Mouse (Mus musculus) cerebellum, adult 2 months (tissue): ENCODE data around the gene Fbxl17. TPM values are rescaled to one million over a fixed set of nuclear protein-coding genes. Genes with fewer than 3 reads are reported as not detected.

Source experiments
- DNase-seq, 2 experiments: peaks; one replicate each; pipeline ENCODE4 v3.0.0; 2021
- H3K27ac ChIP-seq: fragments of 200-500 bp; 2 replicates; pipeline ENCODE4 v1.5.1; 2012; ENCODE audit warnings: low read length, control low read depth, inconsistent platforms; ENCODE audit not compliant: insufficient read depth
- H3K27me3 ChIP-seq: fragments of 200-500 bp; 2 replicates; pipeline ENCODE4 v1.6.1; 2012; ENCODE audit warnings: inconsistent platforms, mild to moderate bottlenecking, low read length, moderate library complexity; ENCODE audit not compliant: control insufficient read depth, insufficient read depth
- H3K4me1 ChIP-seq: fragments of 200-500 bp; 2 replicates; pipeline ENCODE4 v1.6.1; 2011; ENCODE audit warnings: low read length; ENCODE audit not compliant: control insufficient read depth, insufficient read depth
- H3K4me3 ChIP-seq: fragments of 200-500 bp; replicated peaks from 2 replicates; pipeline ENCODE3; 2011; ENCODE audit warnings: mild to moderate bottlenecking, low read depth, low read length, control low read depth; ENCODE audit not compliant: insufficient read depth
- CTCF ChIP-seq: fragments of 200-500 bp; IDR thresholded peaks from 2 replicates; pipeline ENCODE4 v1.5.1; 2011; ENCODE audit warnings: low read depth, mild to moderate bottlenecking, control low read depth, low read length, moderate library complexity, borderline replicate concordance; ENCODE audit not compliant: insufficient read depth
- POLR2A ChIP-seq: fragments of 200-500 bp; IDR thresholded peaks from 2 replicates; pipeline ENCODE4 v1.6.1; 2011; ENCODE audit warnings: low read length, control low read depth, borderline replicate concordance; ENCODE audit not compliant: insufficient read depth
- WGBS: fragments of 180-500 bp; shearing (Covaris S2); methylation state at CpG from one replicate; pipeline ENCODE4 v1.1.7; 2018; 5-methylcytosine and 5-hydroxymethylcytosine counted together
- polyA plus RNA-seq: library from polyadenylated mRNA; depleted of rRNA; stranded (reverse); fragments of >200 nt; gene quantifications from 2 replicates; pipeline ENCODE4 v1.2.3, GENCODE M21; 2012

The Fbxl17 gene
- polyA plus RNA-seq, 1 experiment = 21.5 TPM

GRCm38 (mm10) chr17:63501091-63501490 lies 1.3 kb upstream of the Fbxl17 start:
- Histone ChIP-seq H3K27me3 (no peaks in the 10 kb centered on the region), H3K27ac (no peak overlapping the region), H3K4me3 (no peak overlapping the region), H3K4me1 (peaks cover 5% of the 10 kb centered on the region; the same call in 1 of the 2 replicates)
- DNase-seq = no peak
- WGBS = 91% methylated on average over 6 of the region's 6 CpGs
- no peak for TF ChIP-seq CTCF
- no peak for TF ChIP-seq POLR2A

- TF ChIP-seq CTCF (no peak), POLR2A (peak; percentile 50)
- Histone ChIP-seq H3K27ac (peak overlapping the region; percentile 87), H3K4me1 (peaks cover 8% of the 10 kb centered on the region; the same call in 1 of the 2 replicates), H3K4me3 (peak overlapping the region; percentile 83), H3K27me3 (no peaks in the 10 kb centered on the region)
- 2% methylated on average over 64 of the region's 78 CpGs for WGBS
- DNase-seq = peak; percentile 84 to 85
These were observed 478 bp upstream of the Fbxl17 start for GRCm38 (mm10) chr17:63500156-63500834.

- peak; percentile 54 to 59 for DNase-seq
- under 1% methylated on average over 77 of the region's 90 CpGs for WGBS
- no peaks in the 10 kb centered on the region for H3K27me3 ChIP-seq
- H3K4me1 ChIP-seq = peaks cover 8% of the 10 kb centered on the region; the same call in 1 of the 2 replicates
- H3K4me3 ChIP-seq = peak overlapping the region; percentile 83
- no peak for TF ChIP-seq POLR2A
- TF ChIP-seq CTCF = no peak
- H3K27ac ChIP-seq = peak overlapping the region; percentile 87
These were observed 841 bp downstream of the Fbxl17 start for GRCm38 (mm10) chr17:63498717-63499635.

GRCm38 (mm10) chr17:63498182-63498716 lies 1.6 kb downstream of the Fbxl17 start:
- Histone ChIP-seq H3K27ac (no peak overlapping the region), H3K4me3 (peak overlapping the region; percentile 51), H3K4me1 (peaks cover 8% of the 10 kb centered on the region; the same call in 1 of the 2 replicates), H3K27me3 (no peaks in the 10 kb centered on the region)
- DNase-seq = no peak
- TF ChIP-seq POLR2A (no peak), CTCF (no peak)
- 21% methylated on average over 6 of the region's 6 CpGs for WGBS

- Histone ChIP-seq H3K4me3 (no peak overlapping the region), H3K27ac (no peak overlapping the region), H3K27me3 (no peaks in the 10 kb centered on the region), H3K4me1 (peaks cover 8% of the 10 kb centered on the region; the same call in 1 of the 2 replicates)
- WGBS = 90% methylated on average over 6 of the region's 6 CpGs
- no peak for DNase-seq
- no peak for TF ChIP-seq POLR2A
- TF ChIP-seq CTCF = no peak
These were observed 2.5 kb downstream of the Fbxl17 start for GRCm38 (mm10) chr17:63497206-63497731.

GRCm38 (mm10) chr17:63496153-63496552 lies 3.7 kb downstream of the Fbxl17 start:
- Histone ChIP-seq H3K27me3 (no peaks in the 10 kb centered on the region), H3K27ac (no peak overlapping the region), H3K4me1 (peaks cover 10% of the 10 kb centered on the region; the same call in 1 of the 2 replicates), H3K4me3 (no peak overlapping the region)
- WGBS = 59% methylated on average over 5 of the region's 5 CpGs
- no peak for DNase-seq
- TF ChIP-seq POLR2A = no peak
- no peak for TF ChIP-seq CTCF

- H3K4me3 ChIP-seq = no peak overlapping the region
- H3K4me1 ChIP-seq = peaks cover 12% of the 10 kb centered on the region; the same call in 1 of the 2 replicates
- DNase-seq = no peak
- TF ChIP-seq POLR2A (no peak), CTCF (no peak)
- H3K27ac ChIP-seq = no peak overlapping the region
- WGBS = 71% methylated on average over 7 of the region's 7 CpGs
- H3K27me3 ChIP-seq = no peaks in the 10 kb centered on the region
These were observed 5.8 kb downstream of the Fbxl17 start for GRCm38 (mm10) chr17:63493876-63494580.
